ENCODE assay signal across 20 mouse cellular contexts in genomic region chr10:98538706-98539105, GRCm38 (mm10).
DNase-seq lines count a peak whose midpoint lies in the region; ATAC-seq lines count a peak whose summit lies in the region.
"Had no signal": no experiment of that assay in that cellular context is flagged by ENCODE, and none has a peak within 500 bp of the region (broad histone marks: within the 10 kb centered on the region; RNA-seq: fewer than 3 reads in every experiment).

No protein-coding gene starts in this region.

- no peak for ATAC-seq in midbrain, embryonic 11.5 days (ENCODE audit: low FRiP score)
- ATAC-seq in midbrain, embryonic 16.5 days, result no peak
- ATAC-seq in forebrain, embryonic 11.5 days (replicated peaks; ENCODE audit: low FRiP score), result no peak
- ATAC-seq: activated CD4-positive, CD25-positive, alpha-beta regulatory T cell, adult 4 months; forebrain, embryonic 14.5 days; hindbrain, postnatal 0 days; Patski had no signal

- H3K27me3 ChIP-seq in midbrain, embryonic 11.5 days (ENCODE audit: control insufficient read depth, insufficient read depth, low read length), result no peaks in the 10 kb centered on the region
- no peaks in the 10 kb centered on the region for H3K27me3 ChIP-seq in midbrain, embryonic 16.5 days (ENCODE audit: control insufficient read depth, insufficient read depth, low read depth, low read length)
- H3K27me3 ChIP-seq in forebrain, embryonic 11.5 days (ENCODE audit: control insufficient read depth, insufficient read depth, low read length), result no peaks in the 10 kb centered on the region
- H3K27me3 ChIP-seq: CH12.LX; hindbrain, embryonic 13.5 days; Patski had no signal

- H3K9ac ChIP-seq in midbrain, embryonic 11.5 days (ENCODE audit: low read length), result no peak overlapping the region
- H3K9ac ChIP-seq in midbrain, embryonic 16.5 days (ENCODE audit: low read depth, low read length), result no peak overlapping the region
- H3K9ac ChIP-seq in forebrain, embryonic 11.5 days (ENCODE audit: low read length), result no peak overlapping the region
- H3K9ac ChIP-seq: hindbrain, embryonic 13.5 days had no signal

- peak; percentile 7 to 13 for DNase-seq in heart, adult 9 months (ENCODE audit: low spot score in 2 of 2)
- DNase-seq in heart, postnatal 4 days, result no peak
- peak; percentile 51 for DNase-seq in midbrain, embryonic 11.5 days (ENCODE audit: low spot score, missing footprints)
- peak; percentile 60 for DNase-seq in lung, postnatal 36 days
- DNase-seq in forebrain, embryonic 11.5 days (ENCODE audit: low spot score), result no peak
- DNase-seq: adrenal gland, adult 2 months; adrenal gland, postnatal 25 days; cerebellum, adult 18-20 months; cerebellum, postnatal 10 days; gastrocnemius, postnatal 14 days; heart, adult 2 months; heart, postnatal 10 days had no signal

- H3K9me3 ChIP-seq in midbrain, embryonic 11.5 days (ENCODE audit: control insufficient read depth, low read length), result no peaks in the 10 kb centered on the region
- no peaks in the 10 kb centered on the region for H3K9me3 ChIP-seq in midbrain, embryonic 16.5 days (replicated peaks; ENCODE audit: control insufficient read depth, low read length, poor library complexity, severe bottlenecking)
- H3K9me3 ChIP-seq in forebrain, embryonic 11.5 days (ENCODE audit: control insufficient read depth, low read length), result no peaks in the 10 kb centered on the region
- H3K9me3 ChIP-seq: embryonic facial prominence, embryonic 10.5 days; hindbrain, embryonic 13.5 days had no signal

- H3K4me3 ChIP-seq in midbrain, embryonic 11.5 days (ENCODE audit: low read depth, low read length), result no peak overlapping the region
- H3K4me3 ChIP-seq in midbrain, embryonic 16.5 days (ENCODE audit: low read depth, low read length), result no peak overlapping the region
- no peak overlapping the region for H3K4me3 ChIP-seq in forebrain, embryonic 11.5 days (ENCODE audit: low read depth, low read length)
- H3K4me3 ChIP-seq: embryonic facial prominence, embryonic 10.5 days; heart, adult 2 months; hindbrain, embryonic 13.5 days had no signal

- no peaks in the 10 kb centered on the region for H3K4me1 ChIP-seq in midbrain, embryonic 11.5 days (ENCODE audit: control insufficient read depth, insufficient read depth, low read length)
- peaks cover 7% of the 10 kb centered on the region for H3K4me1 ChIP-seq in midbrain, embryonic 16.5 days (ENCODE audit: control insufficient read depth, insufficient read depth, low read length)
- H3K4me1 ChIP-seq in forebrain, embryonic 11.5 days (replicated peaks; ENCODE audit: control insufficient read depth, insufficient read depth, low read length), result no peaks in the 10 kb centered on the region

- H3K36me3 ChIP-seq in midbrain, embryonic 11.5 days (ENCODE audit: control insufficient read depth, insufficient read depth, low read length), result no peaks in the 10 kb centered on the region
- H3K36me3 ChIP-seq in midbrain, embryonic 16.5 days (ENCODE audit: control insufficient read depth, insufficient read depth, low read length), result no peaks in the 10 kb centered on the region
- H3K36me3 ChIP-seq in forebrain, embryonic 11.5 days (ENCODE audit: control insufficient read depth, insufficient read depth, low read length), result no peaks in the 10 kb centered on the region
- H3K36me3 ChIP-seq: embryonic facial prominence, embryonic 10.5 days; hindbrain, embryonic 13.5 days had no signal

- no peak overlapping the region for H3K27ac ChIP-seq in midbrain, embryonic 11.5 days (ENCODE audit: low read depth, low read length)
- H3K27ac ChIP-seq in midbrain, embryonic 16.5 days (ENCODE audit: low read length), result no peak overlapping the region
- no peak overlapping the region for H3K27ac ChIP-seq in forebrain, embryonic 11.5 days (ENCODE audit: low read depth, low read length)
- H3K27ac ChIP-seq: embryonic facial prominence, embryonic 10.5 days; heart, adult 2 months; hindbrain, embryonic 13.5 days; hindbrain, postnatal 0 days had no signal

- H3K4me2 ChIP-seq in midbrain, embryonic 11.5 days, result no peak overlapping the region
- H3K4me2 ChIP-seq in midbrain, embryonic 16.5 days (ENCODE audit: low read length), result no peak overlapping the region
- no peak overlapping the region for H3K4me2 ChIP-seq in forebrain, embryonic 11.5 days (ENCODE audit: low read depth, low read length, severe bottlenecking)
- H3K4me2 ChIP-seq: hindbrain, embryonic 13.5 days had no signal

- WGBS in midbrain, embryonic 11.5 days, result 68% methylated on average over 1 of the region's 1 CpGs
- 72% methylated on average over 1 of the region's 1 CpGs for WGBS in midbrain, embryonic 16.5 days
- 86% methylated on average over 1 of the region's 1 CpGs for WGBS in forebrain, embryonic 11.5 days

Comparison
In these comparisons a context has a peak if more than half of its experiments do, and no peak if none do; other contexts are left out.
1. DNase-seq: peak in heart, adult 9 months (2 of 2), midbrain, embryonic 11.5 days (single experiment) and lung, postnatal 36 days (single experiment); none in heart, postnatal 4 days (single experiment) and forebrain, embryonic 11.5 days (single experiment).